Mouse (Mus musculus) neural tube, embryonic 14.5 days (tissue): ENCODE measurements at regions not wholly inside any gene's neighbourhood (a gene's known extent, or its start where the extent isn't known, plus 50 kb on each side); places are given as distances from the start of the nearest gene placed in this dataset.
"Not testable (repeated sequence)": the region's sequence is repeated elsewhere in the genome, so short reads cannot be mapped to it uniquely, and the experiment has no call there.

Experiments
- ATAC-seq: fragments of 200-750 bp; cut with Nextera tagmentation; 2 replicates; pipeline ENCODE4 v1.8.0; 2017; ENCODE audit warnings: low read depth, mild to moderate bottlenecking, moderate TSS enrichment, moderate library complexity
- H3K27ac ChIP-seq: fragments of 300-500 bp; sonication (generic); 2 replicates; pipeline ENCODE4 v1.5.1; 2014; ENCODE audit warnings: low read depth, mild to moderate bottlenecking, control low read depth, low read length, moderate library complexity, mixed read lengths
- H3K27me3 ChIP-seq: fragments of 300-500 bp; sonication (generic); 2 replicates; pipeline ENCODE4 v1.6.1; 2014; ENCODE audit warnings: low read length; ENCODE audit not compliant: control insufficient read depth, insufficient read depth
- H3K36me3 ChIP-seq: fragments of 300-500 bp; sonication (generic); 2 replicates; pipeline ENCODE4 v1.6.1; 2014; ENCODE audit warnings: low read length, mixed read lengths; ENCODE audit not compliant: control insufficient read depth, insufficient read depth
- H3K4me1 ChIP-seq: fragments of 300-500 bp; sonication (generic); 2 replicates; pipeline ENCODE4 v1.6.1; 2014; ENCODE audit warnings: low read length; ENCODE audit not compliant: control insufficient read depth, insufficient read depth
- H3K4me2 ChIP-seq: fragments of 300-500 bp; sonication (generic); 2 replicates; pipeline ENCODE4 v1.6.1; 2014; ENCODE audit warnings: mild to moderate bottlenecking, low read depth, low read length, control low read depth
- H3K4me3 ChIP-seq: fragments of 300-500 bp; sonication (generic); 2 replicates; pipeline ENCODE4 v1.5.1; 2014; ENCODE audit warnings: low read depth, low read length, control low read depth, mixed read lengths
- H3K9ac ChIP-seq: fragments of 300-500 bp; sonication (generic); replicated peaks from 2 replicates; pipeline ENCODE4 v1.6.1; 2014; ENCODE audit warnings: low read depth, mild to moderate bottlenecking, control low read depth, low read length, mixed read lengths
- H3K9me3 ChIP-seq: fragments of 300-500 bp; sonication (generic); 2 replicates; pipeline ENCODE4 v1.6.1; 2016; ENCODE audit warnings: low read length; ENCODE audit not compliant: control insufficient read depth
- whole genome bisulfite sequencing: fragments of 180-500 bp; shearing (Covaris S2); extraction: QIAGEN DNeasy Blood & Tissue Kit; methylation state at CpG from one replicate; pipeline ENCODE4 v1.1.7; 2014; 5-methylcytosine and 5-hydroxymethylcytosine counted together

DNA sequence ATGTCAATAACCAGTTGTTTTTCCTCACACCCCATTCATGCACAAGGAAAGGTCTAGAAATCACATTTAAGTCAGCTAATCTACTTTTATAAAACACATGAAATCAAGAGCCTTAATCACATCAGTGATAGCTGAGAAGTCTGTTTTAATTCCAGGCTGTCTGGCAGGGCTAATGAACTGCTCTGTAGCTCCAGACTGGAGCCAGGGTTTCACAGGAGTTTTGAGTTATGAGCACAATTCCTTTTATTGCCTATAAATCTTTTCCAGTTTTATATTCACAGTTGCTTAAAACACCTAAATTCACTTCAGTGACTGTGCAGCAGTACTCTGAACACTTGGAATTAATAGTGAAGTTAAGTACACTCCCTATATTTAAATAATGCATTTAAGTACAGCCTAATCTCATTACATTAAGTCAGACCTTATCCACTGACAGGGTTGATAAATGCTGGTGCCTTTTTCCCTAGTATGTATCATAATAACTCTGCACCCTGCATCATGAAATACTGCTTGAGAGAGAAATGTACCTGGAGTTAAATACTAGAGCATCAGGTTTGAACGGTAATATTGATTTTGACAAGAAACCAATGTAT lies 198.6 kb upstream of the Gria4 start:
- WGBS, result 75% methylated on average over 1 of the region's 1 CpGs
- ATAC-seq, result peak; percentile 84
- H3K4me1 ChIP-seq, result no peaks in the 10 kb centered on the region
- H3K9me3 ChIP-seq, result no peaks in the 10 kb centered on the region
- no peak overlapping the region for H3K4me3 ChIP-seq
- no peaks in the 10 kb centered on the region for H3K27me3 ChIP-seq
- H3K9ac ChIP-seq, result no peak overlapping the region
- no peak overlapping the region for H3K4me2 ChIP-seq
- no peak overlapping the region for H3K27ac ChIP-seq
- H3K36me3 ChIP-seq, result no peaks in the 10 kb centered on the region

GRCm38 (mm10) chr9:4979401-4979800 lies 183.4 kb upstream of the Gria4 start:
- H3K4me1 ChIP-seq, H3K27ac ChIP-seq, ATAC-seq, H3K9ac ChIP-seq, H3K4me3 ChIP-seq, H3K27me3 ChIP-seq, H3K36me3 ChIP-seq, H3K9me3 ChIP-seq, H3K4me2 ChIP-seq: not testable (repeated sequence)
- WGBS, result 86% methylated on average over 8 of the region's 8 CpGs

- Histone ChIP-seq H3K4me2 (no peak overlapping the region), H3K27me3 (no peaks in the 10 kb centered on the region), H3K4me3 (no peak overlapping the region), H3K9ac (no peak overlapping the region), H3K9me3 (no peaks in the 10 kb centered on the region; the same call in 1 of the 2 replicates), H3K27ac (no peak overlapping the region), H3K4me1 (no peaks in the 10 kb centered on the region), H3K36me3 (no peaks in the 10 kb centered on the region)
- no peak for ATAC-seq
- 91% methylated on average over 31 of the region's 31 CpGs for WGBS
These were observed 181.5 kb upstream of the Gria4 start for GRCm38 (mm10) chr9:4977537-4977936.

DNA sequence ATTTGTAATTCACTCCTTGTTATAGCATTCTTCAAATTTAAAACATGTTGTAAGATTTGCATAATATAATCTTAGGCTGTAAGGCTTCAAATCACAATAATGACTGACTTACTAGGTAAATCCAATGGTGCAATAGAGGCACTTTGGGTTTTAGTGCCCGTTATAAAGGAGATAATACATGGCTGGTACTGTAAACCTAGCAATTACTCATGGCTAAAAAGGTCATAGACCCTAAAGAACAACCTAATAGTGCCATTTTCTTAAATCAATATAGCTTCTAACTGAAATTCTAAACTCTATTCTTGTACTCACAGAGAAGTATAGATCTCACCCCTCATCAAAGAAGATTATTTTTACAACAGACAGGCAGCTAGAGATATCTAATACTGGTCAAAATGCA lies 179.0 kb upstream of the Gria4 start:
- no peak for ATAC-seq
- Histone ChIP-seq H3K36me3 (no peaks in the 10 kb centered on the region), H3K4me3 (no peak overlapping the region), H3K4me1 (no peaks in the 10 kb centered on the region), H3K9me3 (no peaks in the 10 kb centered on the region; the same call in 1 of the 2 replicates), H3K27ac (no peak overlapping the region), H3K27me3 (no peaks in the 10 kb centered on the region), H3K9ac (no peak overlapping the region), H3K4me2 (no peak overlapping the region)
- WGBS, result 63% methylated on average over 1 of the region's 1 CpGs

DNA sequence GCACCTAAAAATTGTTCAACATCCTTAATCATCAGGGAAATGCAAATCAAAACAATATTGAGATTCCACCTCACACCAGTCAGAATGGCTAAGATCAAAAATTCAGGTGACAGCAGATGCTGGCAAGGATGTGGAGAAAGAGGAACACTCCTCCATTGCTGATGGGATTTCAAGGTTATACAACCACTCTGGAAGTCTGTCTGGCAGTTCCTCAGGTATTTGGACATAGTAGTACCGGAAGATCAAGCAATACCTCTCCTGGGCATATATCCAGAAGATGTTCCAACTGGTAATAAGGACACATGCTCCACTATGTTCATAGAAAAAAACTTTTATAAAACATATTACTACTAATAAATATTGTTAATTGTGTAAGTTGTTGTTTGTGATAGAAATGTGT lies 135.8 kb upstream of the Gria4 start:
- not testable (repeated sequence) for H3K27me3 ChIP-seq, H3K27ac ChIP-seq, H3K4me1 ChIP-seq, H3K4me2 ChIP-seq, ATAC-seq, H3K36me3 ChIP-seq, H3K9ac ChIP-seq, H3K4me3 ChIP-seq, H3K9me3 ChIP-seq
- WGBS, result 93% methylated on average over 1 of the region's 1 CpGs

DNA sequence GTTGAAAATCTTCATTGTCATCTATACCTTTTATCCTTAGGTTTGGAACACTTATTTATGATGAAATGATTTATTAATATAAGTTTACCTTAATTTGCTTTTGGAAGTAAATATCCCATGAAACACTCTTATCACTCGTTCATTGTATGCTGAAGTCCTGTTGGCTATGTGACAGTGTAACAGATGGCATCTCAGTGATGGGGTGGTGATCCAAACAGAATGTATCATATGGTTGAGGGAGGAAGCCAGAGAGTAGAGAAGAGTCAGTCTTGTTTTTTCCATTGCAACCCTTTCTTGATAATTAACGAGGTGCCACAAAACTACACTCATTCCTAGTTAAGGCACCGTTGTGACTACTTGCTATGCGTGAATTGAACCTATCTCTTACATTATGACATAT lies 134.3 kb upstream of the Gria4 start:
- no peak overlapping the region for H3K9ac ChIP-seq
- no peaks in the 10 kb centered on the region for H3K9me3 ChIP-seq
- no peak overlapping the region for H3K27ac ChIP-seq
- no peaks in the 10 kb centered on the region for H3K27me3 ChIP-seq
- H3K4me1 ChIP-seq, result no peaks in the 10 kb centered on the region
- no peak for ATAC-seq
- 88% methylated on average over 4 of the region's 4 CpGs for WGBS
- H3K36me3 ChIP-seq, result no peaks in the 10 kb centered on the region
- no peak overlapping the region for H3K4me2 ChIP-seq
- H3K4me3 ChIP-seq, result no peak overlapping the region

DNA sequence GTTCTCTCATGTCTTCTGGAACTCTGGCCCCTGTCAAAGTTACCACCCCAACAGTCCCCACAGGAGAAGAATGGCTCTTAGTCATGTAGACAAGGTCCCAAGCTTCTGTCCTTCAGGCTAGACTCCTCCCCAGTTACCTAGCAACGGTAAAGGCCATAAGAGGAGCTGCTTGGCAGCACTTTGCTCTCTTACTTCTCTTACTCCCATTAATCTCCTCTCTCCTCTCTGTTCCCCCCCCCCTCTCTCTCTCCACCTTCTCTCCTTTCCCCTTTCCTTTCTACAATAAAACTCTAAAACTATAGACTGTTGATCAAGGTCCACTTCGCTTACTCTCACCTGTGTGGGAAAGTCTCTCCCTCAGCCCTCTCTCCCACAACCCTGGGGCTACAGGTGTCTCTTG lies 114.5 kb upstream of the Gria4 start:
- H3K36me3 ChIP-seq, result no peaks in the 10 kb centered on the region
- H3K9me3 ChIP-seq, result no peaks in the 10 kb centered on the region
- WGBS, result 85% methylated on average over 2 of the region's 2 CpGs
- H3K9ac ChIP-seq, result no peak overlapping the region
- no peak overlapping the region for H3K4me2 ChIP-seq
- no peaks in the 10 kb centered on the region for H3K4me1 ChIP-seq
- H3K27ac ChIP-seq, result no peak overlapping the region
- no peak for ATAC-seq
- H3K27me3 ChIP-seq, result no peaks in the 10 kb centered on the region
- no peak overlapping the region for H3K4me3 ChIP-seq

GRCm38 (mm10) chr9:4885479-4885878 lies 89.4 kb upstream of the Gria4 start:
- no peak overlapping the region for H3K4me2 ChIP-seq
- WGBS, result 91% methylated on average over 1 of the region's 1 CpGs
- no peaks in the 10 kb centered on the region for H3K27me3 ChIP-seq
- no peaks in the 10 kb centered on the region for H3K9me3 ChIP-seq
- ATAC-seq, result no peak
- H3K27ac ChIP-seq, result no peak overlapping the region
- no peak overlapping the region for H3K9ac ChIP-seq
- H3K4me1 ChIP-seq, result no peaks in the 10 kb centered on the region
- no peak overlapping the region for H3K4me3 ChIP-seq
- no peaks in the 10 kb centered on the region for H3K36me3 ChIP-seq
